Mouse (Mus musculus) kidney, embryonic 14.5 days (tissue): Measurements from ENCODE around the gene Bptf. TPM values are rescaled to one million over a fixed set of nuclear protein-coding genes. Genes with fewer than 3 reads are reported as not detected.

Experiments
- ATAC-seq: fragments of 200-750 bp; cut with Nextera tagmentation; 2 replicates; pipeline ENCODE4 v1.8.0; 2017; ENCODE audit warnings: moderate number of reproducible peaks, mild to moderate bottlenecking, moderate TSS enrichment, moderate library complexity; ENCODE audit not compliant: low FRiP score, low TSS enrichment
- H3K27ac ChIP-seq: fragments of 300-500 bp; sonication (generic); 2 replicates; pipeline ENCODE4 v1.5.1; 2014; ENCODE audit warnings: low read depth, mild to moderate bottlenecking, low read length, moderate library complexity, mixed read lengths
- H3K27me3 ChIP-seq: fragments of 300-500 bp; sonication (generic); 2 replicates; pipeline ENCODE4 v1.6.1; 2014; ENCODE audit warnings: mild to moderate bottlenecking, low read length; ENCODE audit not compliant: control insufficient read depth, insufficient read depth
- H3K36me3 ChIP-seq: fragments of 300-500 bp; sonication (generic); 2 replicates; pipeline ENCODE4 v1.6.1; 2014; ENCODE audit warnings: low read length, mixed read lengths; ENCODE audit not compliant: control insufficient read depth, insufficient read depth
- H3K4me1 ChIP-seq: fragments of 300-500 bp; sonication (generic); 2 replicates; pipeline ENCODE4 v1.6.1; 2014; ENCODE audit warnings: low read length, mixed read lengths; ENCODE audit not compliant: control insufficient read depth, insufficient read depth
- H3K4me2 ChIP-seq: fragments of 300-500 bp; sonication (generic); replicated peaks from 2 replicates; pipeline ENCODE4 v1.6.1; 2014; ENCODE audit warnings: low read depth, mild to moderate bottlenecking, low read length
- H3K4me3 ChIP-seq: fragments of 300-500 bp; sonication (generic); 2 replicates; pipeline ENCODE4 v1.5.1; 2014; ENCODE audit warnings: mild to moderate bottlenecking, low read length
- H3K9ac ChIP-seq: fragments of 300-500 bp; sonication (generic); 2 replicates; pipeline ENCODE4 v1.6.1; 2014; ENCODE audit warnings: low read depth, mild to moderate bottlenecking, low read length, moderate library complexity
- H3K9me3 ChIP-seq: fragments of 300-500 bp; sonication (generic); 2 replicates; pipeline ENCODE4 v1.6.1; 2016; ENCODE audit warnings: low read length; ENCODE audit not compliant: control insufficient read depth
- WGBS: fragments of 180-500 bp; shearing (Covaris S2); extraction: QIAGEN DNeasy Blood & Tissue Kit; methylation state at CpG from one replicate; pipeline ENCODE4 v1.1.7; 2014; 5-methylcytosine and 5-hydroxymethylcytosine counted together
- polyA plus RNA-seq: library from polyadenylated mRNA; unstranded; fragments of >200 nt; fragmentation: Nextera tagmentation; extraction: Ambion mirVana; gene quantifications from 2 replicates; pipeline ENCODE4 v1.2.1, GENCODE M21; 2014

Gene Bptf
- polyA plus RNA-seq, 1 experiment from 2014 or later = 51.7 TPM

- Histone ChIP-seq H3K9me3 (no peaks in the 10 kb centered on the region), H3K36me3 (no peaks in the 10 kb centered on the region), H3K4me2 (no peak overlapping the region), H3K9ac (no peak overlapping the region), H3K27ac (no peak overlapping the region), H3K4me1 (peaks cover 22% of the 10 kb centered on the region; the same call in 1 of the 2 replicates), H3K27me3 (no peaks in the 10 kb centered on the region), H3K4me3 (no peak overlapping the region)
- ATAC-seq = no peak
- 47% methylated on average over 19 of the region's 19 CpGs for WGBS
These were observed 102.4 kb downstream of the Bptf start for GRCm38 (mm10) chr11:107029536-107029935.

DNA sequence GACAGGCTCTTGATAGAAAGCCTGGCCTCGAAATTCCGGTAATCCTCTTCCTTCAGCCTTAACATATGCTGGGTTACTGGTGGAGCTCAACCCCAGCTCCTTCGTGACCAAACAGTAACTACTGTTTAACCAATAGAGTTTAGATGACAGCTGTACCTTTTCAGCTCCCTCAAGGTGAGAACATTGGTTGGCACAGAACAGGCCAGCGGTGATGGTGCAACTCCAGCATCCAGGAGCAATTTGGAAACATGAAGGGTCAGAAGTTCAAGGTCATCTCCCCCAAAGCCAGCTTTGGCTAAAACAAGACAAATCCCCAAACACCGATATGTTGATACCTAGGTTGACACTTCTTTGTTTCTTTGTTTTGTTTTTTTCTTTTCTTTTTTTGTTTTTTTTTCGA, 103.2 kb downstream of the Bptf start:
- Histone ChIP-seq H3K27ac (peak overlapping the region; percentile 71; the same call in 1 of the 2 replicates), H3K27me3 (no peaks in the 10 kb centered on the region), H3K9ac (peak overlapping the region; percentile 67; the same call in 1 of the 2 replicates), H3K4me1 (peaks cover 30% of the 10 kb centered on the region), H3K9me3 (no peaks in the 10 kb centered on the region), H3K36me3 (no peaks in the 10 kb centered on the region), H3K4me3 (peak overlapping the region; percentile 67; the same call in 1 of the 2 replicates), H3K4me2 (peak overlapping the region; percentile 70)
- ATAC-seq = no peak
- 64% methylated on average over 6 of the region's 6 CpGs for WGBS

- Histone ChIP-seq H3K9me3 (no peaks in the 10 kb centered on the region), H3K9ac (peak overlapping the region; percentile 67), H3K36me3 (no peaks in the 10 kb centered on the region), H3K27me3 (no peaks in the 10 kb centered on the region), H3K4me3 (peak overlapping the region; percentile 67), H3K4me2 (peak overlapping the region; percentile 70), H3K4me1 (peaks cover 30% of the 10 kb centered on the region), H3K27ac (peak overlapping the region; percentile 71; the same call in 1 of the 2 replicates)
- 2% methylated on average over 29 of the region's 29 CpGs for WGBS
- peak; percentile 44 for ATAC-seq
These were observed 103.7 kb downstream of the Bptf start for GRCm38 (mm10) chr11:107028275-107028618.

DNA sequence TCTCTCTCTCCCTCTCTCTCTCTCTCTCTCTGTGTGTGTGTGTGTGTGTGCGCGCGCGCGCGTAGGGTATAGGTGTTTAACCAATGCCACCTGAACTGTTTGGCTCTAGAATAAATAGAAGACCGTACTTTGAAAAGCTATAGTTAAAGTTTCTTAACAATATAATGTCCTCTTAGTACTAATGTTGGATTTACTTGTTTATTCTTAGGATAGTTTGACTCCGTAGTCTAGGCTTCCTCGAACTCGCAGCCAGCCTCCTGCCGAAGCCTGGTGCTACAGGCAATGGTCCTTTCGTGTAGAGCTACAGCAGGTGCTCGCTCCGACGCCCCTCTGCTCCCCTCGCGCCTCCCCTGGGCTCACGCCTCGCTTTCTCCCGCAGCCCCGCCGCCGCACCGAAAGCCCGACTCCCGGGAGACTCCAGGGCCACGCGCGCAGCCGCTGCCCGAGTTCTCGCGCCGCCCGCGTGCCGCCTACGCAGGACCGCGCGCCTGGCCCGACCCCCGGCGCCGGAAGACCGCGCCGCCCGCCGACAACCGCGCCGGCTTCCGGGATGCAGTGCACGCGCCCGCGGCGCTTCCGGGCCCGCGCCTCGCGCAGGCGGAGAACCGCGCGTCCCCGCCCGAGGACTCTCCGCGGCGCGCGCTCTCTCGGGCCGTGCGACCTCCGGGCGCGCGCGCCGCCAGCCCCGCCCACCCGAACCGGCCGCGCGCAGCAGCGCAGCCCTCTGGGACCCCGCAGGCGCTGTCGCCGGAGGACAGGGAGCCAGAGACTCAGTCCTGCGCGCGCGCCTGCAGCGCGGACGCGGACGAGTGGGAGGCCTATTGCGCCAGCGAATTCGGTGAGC, 104.3 kb downstream of the Bptf start:
- Histone ChIP-seq H3K27me3 (no peaks in the 10 kb centered on the region), H3K27ac (peak overlapping the region; percentile 71; the same call in 1 of the 2 replicates), H3K9me3 (no peaks in the 10 kb centered on the region), H3K4me1 (peaks cover 30% of the 10 kb centered on the region), H3K4me3 (peak overlapping the region; percentile 67), H3K4me2 (peak overlapping the region; percentile 70), H3K9ac (peak overlapping the region; percentile 67), H3K36me3 (no peaks in the 10 kb centered on the region)
- peak; percentile 89 for ATAC-seq
- under 1% methylated on average over 71 of the region's 107 CpGs for WGBS

GRCm38 (mm10) chr11:107026554-107027430, 105.1 kb downstream of the Bptf start:
- Histone ChIP-seq H3K4me3 (peak overlapping the region; percentile 67; the same call in 1 of the 2 replicates), H3K9me3 (no peaks in the 10 kb centered on the region), H3K27me3 (no peaks in the 10 kb centered on the region), H3K4me2 (peak overlapping the region; percentile 93), H3K27ac (no peak overlapping the region), H3K4me1 (peaks cover 30% of the 10 kb centered on the region), H3K9ac (peak overlapping the region; percentile 67; the same call in 1 of the 2 replicates), H3K36me3 (no peaks in the 10 kb centered on the region)
- no peak for ATAC-seq
- 7% methylated on average over 12 of the region's 12 CpGs for WGBS

- WGBS = under 1% methylated on average over 45 of the region's 45 CpGs
These were observed 106.3 kb downstream of the Bptf start, which contains the start of gene 1810010H24Rik for GRCm38 (mm10) chr11:107025411-107026321. 1810010H24Rik (plus strand) TSS chr11:107025681.

GRCm38 (mm10) chr11:107024406-107024805, 107.5 kb downstream of the Bptf start:
- Histone ChIP-seq H3K27me3 (no peaks in the 10 kb centered on the region), H3K9ac (no peak overlapping the region), H3K27ac (no peak overlapping the region), H3K4me1 (peaks cover 30% of the 10 kb centered on the region), H3K9me3 (no peaks in the 10 kb centered on the region), H3K4me2 (peak overlapping the region; percentile 93), H3K36me3 (no peaks in the 10 kb centered on the region), H3K4me3 (peak overlapping the region; percentile 48; the same call in 1 of the 2 replicates)
- ATAC-seq = no peak
- WGBS = 19% methylated on average over 4 of the region's 4 CpGs

More at GRCm38 (mm10) chr11:107025411-107026321, 106.3 kb downstream of the Bptf start, which contains the start of gene 1810010H24Rik:
- ATAC-seq = no peak
- peak within 1 kb of the TSS; percentile 48 for H3K4me3 ChIP-seq
- no peaks in the 10 kb centered on the region for H3K27me3 ChIP-seq
- H3K4me1 ChIP-seq = peaks cover 30% of the 10 kb centered on the region
- no peaks in the 10 kb centered on the region for H3K36me3 ChIP-seq
- H3K9ac ChIP-seq = peak within 1 kb of the TSS; percentile 50
- H3K9me3 ChIP-seq = no peaks in the 10 kb centered on the region
- peak within 1 kb of the TSS; percentile 93 for H3K4me2 ChIP-seq
- H3K27ac ChIP-seq = no peak within 1 kb of the TSS; the same call in none of the 2 replicates

- 90% methylated on average over 13 of the region's 13 CpGs for WGBS
- H3K4me3 ChIP-seq = no peak overlapping the region
- no peak for ATAC-seq
- no peaks in the 10 kb centered on the region for H3K36me3 ChIP-seq
- no peak overlapping the region for H3K9ac ChIP-seq
- H3K4me1 ChIP-seq = peaks cover 30% of the 10 kb centered on the region
- no peaks in the 10 kb centered on the region for H3K27me3 ChIP-seq
- no peak overlapping the region for H3K4me2 ChIP-seq
- H3K9me3 ChIP-seq = no peaks in the 10 kb centered on the region
- H3K27ac ChIP-seq = no peak overlapping the region
These were observed 109.8 kb downstream of the Bptf start for GRCm38 (mm10) chr11:107022050-107022683.
